Mouse (Mus musculus) stomach, embryonic 14.5 days (tissue): ENCODE data around the gene Cit. TPM values are rescaled to one million over a fixed set of nuclear protein-coding genes. Genes with fewer than 3 reads are reported as not detected.
A peak's percentile ranks its signal among the peaks of the same experiment; 100 is the strongest.

Experiments
- ATAC-seq: fragments of 200-750 bp; cut with Nextera tagmentation; 2 replicates; pipeline ENCODE4 v1.8.0; 2017; ENCODE audit warnings: low read depth, moderate TSS enrichment; ENCODE audit not compliant: insufficient number of reproducible peaks, insufficient read depth, low FRiP score
- H3K27ac ChIP-seq: fragments of 300-500 bp; sonication (generic); 2 replicates; pipeline ENCODE4 v1.5.1; 2014; ENCODE audit warnings: mild to moderate bottlenecking, low read length, moderate library complexity, mixed read lengths
- H3K27me3 ChIP-seq: fragments of 300-500 bp; sonication (generic); 2 replicates; pipeline ENCODE4 v1.6.1; 2014; ENCODE audit warnings: low read length, control low read depth, mixed read lengths; ENCODE audit not compliant: control insufficient read depth, insufficient read depth
- H3K36me3 ChIP-seq: fragments of 300-500 bp; sonication (generic); 2 replicates; pipeline ENCODE4 v1.6.1; 2014; ENCODE audit warnings: mild to moderate bottlenecking, control low read depth, low read length, moderate library complexity, mixed read lengths; ENCODE audit not compliant: control insufficient read depth, insufficient read depth
- H3K4me1 ChIP-seq: fragments of 300-500 bp; sonication (generic); 2 replicates; pipeline ENCODE4 v1.6.1; 2014; ENCODE audit warnings: low read length, control low read depth, mixed read lengths; ENCODE audit not compliant: control insufficient read depth, insufficient read depth
- H3K4me2 ChIP-seq: fragments of 300-500 bp; sonication (generic); replicated peaks from 2 replicates; pipeline ENCODE4 v1.6.1; 2014; ENCODE audit warnings: low read depth, low read length, control low read depth
- H3K4me3 ChIP-seq: fragments of 300-500 bp; sonication (generic); 2 replicates; pipeline ENCODE4 v1.5.1; 2014; ENCODE audit warnings: low read depth, low read length, control low read depth
- H3K9ac ChIP-seq: fragments of 300-500 bp; sonication (generic); replicated peaks from 2 replicates; pipeline ENCODE4 v1.6.1; 2014; ENCODE audit warnings: low read depth, mild to moderate bottlenecking, control low read depth, low read length, moderate library complexity, mixed read lengths
- H3K9me3 ChIP-seq: fragments of 300-500 bp; sonication (generic); 2 replicates; pipeline ENCODE4 v1.6.1; 2016; ENCODE audit warnings: low read depth, low read length, control low read depth; ENCODE audit not compliant: control insufficient read depth
- WGBS: fragments of 180-500 bp; shearing (Covaris S2); extraction: QIAGEN DNeasy Blood & Tissue Kit; methylation state at CpG from one replicate; pipeline ENCODE4 v1.1.7; 2014; 5-methylcytosine and 5-hydroxymethylcytosine counted together
- polyA plus RNA-seq: library from polyadenylated mRNA; unstranded; fragments of >200 nt; fragmentation: Nextera tagmentation; extraction: Ambion mirVana; gene quantifications from 2 replicates; pipeline ENCODE4 v1.2.1, GENCODE M21; 2014

Gene Cit
- polyA plus RNA-seq, 1 experiment from 2014 or later = 29.7 TPM

DNA sequence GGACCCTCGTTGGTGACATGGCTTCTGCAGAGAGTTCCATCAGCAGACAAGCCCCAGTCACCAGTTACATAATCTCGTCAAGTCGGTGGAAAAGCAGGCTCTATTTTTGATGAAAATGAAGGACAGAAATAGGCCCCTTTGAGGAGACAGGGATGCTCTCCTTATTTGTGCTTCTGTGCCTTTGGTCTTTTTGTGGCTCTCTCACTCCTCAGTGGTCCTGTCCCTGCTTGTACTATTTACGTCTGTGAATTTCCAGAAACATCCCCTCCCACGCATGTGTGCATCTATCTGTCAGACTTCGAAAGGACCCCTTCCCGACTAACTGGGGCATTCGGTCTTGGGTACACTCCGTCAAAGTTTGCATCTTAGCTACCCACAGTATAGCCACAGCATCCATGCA, 116.7 kb downstream of the Cit start:
- H3K36me3 ChIP-seq = peaks cover 3% of the 10 kb centered on the region; the same call in 1 of the 2 replicates

DNA sequence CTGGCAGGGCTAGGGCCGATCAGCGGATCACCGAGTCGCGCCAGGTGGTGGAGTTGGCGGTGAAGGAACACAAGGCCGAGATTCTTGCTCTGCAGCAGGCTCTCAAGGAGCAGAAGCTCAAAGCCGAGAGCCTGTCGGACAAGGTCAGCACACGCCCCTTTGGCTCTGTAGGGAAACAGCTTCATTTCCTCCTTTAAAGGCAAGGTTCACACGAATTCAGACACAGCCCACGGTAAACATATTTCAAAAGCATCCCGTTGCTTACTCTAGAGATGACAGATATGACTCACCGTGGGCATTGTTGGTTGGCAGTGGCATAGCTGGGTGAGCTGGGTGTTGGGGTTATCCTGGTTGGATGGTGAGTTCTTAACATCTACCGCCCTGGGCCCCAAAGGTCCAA, 126.2 kb downstream of the Cit start:
- Histone ChIP-seq H3K27ac (peak overlapping the region; percentile 57; the same call in 1 of the 2 replicates), H3K9ac (no peak overlapping the region), H3K4me2 (no peak overlapping the region), H3K9me3 (no peaks in the 10 kb centered on the region), H3K4me3 (no peak overlapping the region), H3K27me3 (no peaks in the 10 kb centered on the region), H3K36me3 (peaks cover 6% of the 10 kb centered on the region), H3K4me1 (no peaks in the 10 kb centered on the region)
- WGBS = 69% methylated on average over 15 of the region's 15 CpGs
- ATAC-seq = peak; percentile 84

More for the DNA sequence above, 116.7 kb downstream of the Cit start:
- H3K27me3 ChIP-seq = no peaks in the 10 kb centered on the region
- ATAC-seq = no peak
- no peak overlapping the region for H3K9ac ChIP-seq
- no peak overlapping the region for H3K4me3 ChIP-seq
- 88% methylated on average over 9 of the region's 9 CpGs for WGBS
- no peaks in the 10 kb centered on the region for H3K4me1 ChIP-seq
- no peaks in the 10 kb centered on the region for H3K9me3 ChIP-seq
- no peak overlapping the region for H3K27ac ChIP-seq
- no peak overlapping the region for H3K4me2 ChIP-seq

DNA sequence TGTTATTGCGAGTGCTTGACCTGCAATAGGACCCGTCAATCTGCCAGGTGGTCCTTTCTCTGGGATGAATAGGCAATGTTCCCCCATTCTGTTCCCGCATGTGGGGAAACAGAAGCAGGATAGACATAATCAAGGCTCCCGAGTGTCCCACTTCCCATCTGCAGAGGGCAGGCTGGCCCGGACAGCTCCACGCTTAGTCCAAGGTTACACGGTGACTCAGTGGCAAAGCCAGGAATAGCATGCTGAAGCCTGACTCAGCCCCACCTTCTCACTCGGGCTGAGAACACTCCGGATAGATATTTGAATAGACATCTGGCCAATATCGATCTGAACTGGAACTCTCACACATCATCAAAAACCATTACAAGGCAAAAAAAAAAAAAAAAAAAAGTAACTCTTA, 130.6 kb downstream of the Cit start:
- no peak overlapping the region for H3K4me2 ChIP-seq
- WGBS = 86% methylated on average over 10 of the region's 10 CpGs
- H3K9ac ChIP-seq = no peak overlapping the region
- H3K27ac ChIP-seq = no peak overlapping the region
- no peaks in the 10 kb centered on the region for H3K4me1 ChIP-seq
- no peak for ATAC-seq
- H3K9me3 ChIP-seq = no peaks in the 10 kb centered on the region
- no peak overlapping the region for H3K4me3 ChIP-seq
- H3K36me3 ChIP-seq = no peaks in the 10 kb centered on the region; the same call in 1 of the 2 replicates
- H3K27me3 ChIP-seq = no peaks in the 10 kb centered on the region

DNA sequence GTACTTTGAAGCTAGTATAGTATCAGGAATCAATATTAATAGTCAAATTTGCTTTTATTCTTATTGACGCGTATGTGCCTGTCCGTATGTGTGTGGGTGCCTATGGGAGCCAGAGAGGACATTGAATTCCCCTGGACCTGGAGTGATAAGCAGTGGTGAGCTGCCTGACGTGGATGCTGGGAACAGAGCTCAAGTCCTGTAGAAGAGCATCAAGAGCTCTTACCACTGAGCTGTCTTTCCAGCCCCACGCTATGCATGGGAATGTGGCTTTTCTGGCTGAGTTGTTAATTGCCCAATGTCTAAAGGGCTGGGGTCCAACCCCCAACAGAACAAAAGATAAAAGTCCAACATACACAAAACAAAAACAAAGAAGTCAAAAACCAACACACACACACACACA, 131.4 kb downstream of the Cit start:
- H3K4me2 ChIP-seq = no peak overlapping the region
- H3K36me3 ChIP-seq = no peaks in the 10 kb centered on the region; the same call in 1 of the 2 replicates
- no peaks in the 10 kb centered on the region for H3K4me1 ChIP-seq
- no peak overlapping the region for H3K4me3 ChIP-seq
- H3K9ac ChIP-seq = no peak overlapping the region
- H3K27ac ChIP-seq = no peak overlapping the region
- ATAC-seq = no peak
- 95% methylated on average over 5 of the region's 5 CpGs for WGBS
- no peaks in the 10 kb centered on the region for H3K27me3 ChIP-seq
- H3K9me3 ChIP-seq = no peaks in the 10 kb centered on the region

DNA sequence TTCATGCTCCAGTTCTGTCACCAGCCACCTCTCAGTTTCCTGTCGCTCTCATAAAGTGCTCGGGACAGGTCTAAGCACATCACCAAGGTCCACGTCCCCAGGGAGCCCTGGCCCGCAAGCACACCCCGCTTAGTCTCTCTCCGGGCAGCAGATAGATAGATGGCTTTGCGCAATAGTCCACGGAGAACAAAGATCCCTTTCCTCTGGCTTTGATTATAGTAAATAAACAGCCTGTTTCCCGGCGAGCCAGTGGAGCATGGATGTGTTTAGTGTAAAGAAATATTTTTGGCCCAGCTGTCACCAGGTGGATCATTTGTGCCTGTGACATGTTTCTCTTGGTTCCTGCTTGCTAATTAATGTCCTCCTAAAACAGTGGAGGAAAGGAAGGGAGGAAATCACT, 132.2 kb downstream of the Cit start:
- WGBS = 50% methylated on average over 10 of the region's 10 CpGs
- H3K9me3 ChIP-seq = no peaks in the 10 kb centered on the region
- no peak overlapping the region for H3K4me3 ChIP-seq
- no peaks in the 10 kb centered on the region for H3K4me1 ChIP-seq
- no peak overlapping the region for H3K9ac ChIP-seq
- no peak overlapping the region for H3K4me2 ChIP-seq
- no peaks in the 10 kb centered on the region; the same call in none of the 2 replicates for H3K36me3 ChIP-seq
- no peaks in the 10 kb centered on the region for H3K27me3 ChIP-seq
- H3K27ac ChIP-seq = peak overlapping the region; percentile 66; the same call in 1 of the 2 replicates
- ATAC-seq = no peak

DNA sequence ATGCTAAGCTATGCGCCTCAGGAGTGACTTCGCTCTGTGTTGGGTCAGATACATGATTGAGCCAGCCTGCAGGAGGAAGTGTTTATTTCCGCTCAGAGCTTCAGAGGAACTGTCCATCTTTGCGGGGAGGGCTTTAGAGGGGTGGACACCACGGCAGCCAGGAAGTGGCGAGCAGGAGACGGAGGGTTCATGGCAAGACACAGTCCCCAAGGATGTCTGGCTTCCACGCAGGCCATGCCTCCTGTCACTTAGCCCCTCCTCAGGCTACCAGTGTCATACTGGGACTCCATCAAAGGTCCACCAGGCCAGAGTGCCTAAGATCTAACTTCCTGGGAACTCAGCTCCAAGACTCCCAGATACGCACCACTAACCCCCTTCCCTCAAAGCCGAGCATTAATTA, 132.7 kb downstream of the Cit start:
- H3K4me3 ChIP-seq = no peak overlapping the region
- 58% methylated on average over 10 of the region's 10 CpGs for WGBS

DNA sequence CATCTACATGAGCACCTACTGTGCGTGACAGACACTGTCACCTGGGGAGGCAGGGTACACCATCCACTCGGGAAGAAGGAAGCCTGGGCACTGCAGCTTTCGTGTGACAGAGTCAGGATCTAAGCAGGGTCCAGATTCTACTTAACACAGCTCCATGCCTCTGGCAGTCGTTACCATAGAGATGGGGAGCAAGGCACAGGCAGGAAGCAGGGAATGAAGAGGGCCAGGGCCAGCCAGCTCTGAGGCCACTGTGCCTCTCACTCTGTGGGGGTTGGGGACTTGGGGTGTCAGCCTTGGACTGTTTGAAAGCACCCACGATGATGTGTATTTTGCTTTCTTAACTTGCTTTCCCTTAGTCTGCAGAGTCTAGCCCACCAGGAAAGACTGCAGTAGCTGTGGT, 133.2 kb downstream of the Cit start:
- Histone ChIP-seq H3K9me3 (no peaks in the 10 kb centered on the region), H3K27me3 (no peaks in the 10 kb centered on the region), H3K4me3 (no peak overlapping the region), H3K9ac (no peak overlapping the region), H3K27ac (peak overlapping the region; percentile 66; the same call in 1 of the 2 replicates), H3K36me3 (no peaks in the 10 kb centered on the region; the same call in none of the 2 replicates), H3K4me1 (no peaks in the 10 kb centered on the region), H3K4me2 (no peak overlapping the region)
- 71% methylated on average over 5 of the region's 5 CpGs for WGBS
- no peak for ATAC-seq

More for the DNA sequence above, 132.7 kb downstream of the Cit start:
- no peaks in the 10 kb centered on the region for H3K4me1 ChIP-seq
- H3K9me3 ChIP-seq = no peaks in the 10 kb centered on the region
- ATAC-seq = 0 out of 2 replicates have a peak, but pooled peaks have one; percentile 14
- no peak overlapping the region for H3K4me2 ChIP-seq
- H3K27ac ChIP-seq = peak overlapping the region; percentile 66; the same call in 1 of the 2 replicates
- H3K9ac ChIP-seq = no peak overlapping the region
- no peaks in the 10 kb centered on the region for H3K27me3 ChIP-seq
- no peaks in the 10 kb centered on the region; the same call in none of the 2 replicates for H3K36me3 ChIP-seq

DNA sequence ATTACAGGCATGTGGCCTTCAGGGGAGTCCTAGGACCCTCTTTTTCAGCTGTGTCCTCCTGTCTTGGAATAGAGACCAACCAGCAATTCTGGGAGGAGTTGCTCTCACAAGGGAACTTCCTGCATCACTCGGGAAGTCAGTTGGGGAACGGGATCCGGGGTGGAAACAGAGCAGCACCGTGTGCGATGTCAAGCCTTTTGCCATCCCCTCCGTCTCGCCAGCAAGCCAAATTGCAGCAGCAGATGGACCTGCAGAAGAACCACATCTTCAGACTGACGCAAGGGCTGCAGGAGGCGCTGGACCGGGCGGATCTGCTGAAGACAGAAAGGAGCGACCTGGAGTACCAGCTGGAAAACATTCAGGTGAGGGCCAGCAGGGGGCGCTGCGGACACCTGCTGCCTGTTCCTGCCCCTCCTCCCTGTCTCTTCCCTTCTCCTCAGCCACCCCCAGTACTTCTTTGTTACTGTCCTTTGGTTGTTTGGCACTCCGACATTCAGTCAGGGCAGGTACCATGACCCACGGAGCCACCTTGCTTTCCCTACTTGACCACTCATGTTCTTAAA, 134.1 kb downstream of the Cit start:
- Histone ChIP-seq H3K4me1 (no peaks in the 10 kb centered on the region), H3K36me3 (no peaks in the 10 kb centered on the region; the same call in none of the 2 replicates), H3K27me3 (no peaks in the 10 kb centered on the region), H3K27ac (no peak overlapping the region), H3K9me3 (no peaks in the 10 kb centered on the region), H3K4me3 (no peak overlapping the region), H3K4me2 (no peak overlapping the region), H3K9ac (no peak overlapping the region)
- no peak for ATAC-seq
- WGBS = 64% methylated on average over 16 of the region's 16 CpGs

- Histone ChIP-seq H3K27ac (peak overlapping the region; percentile 21; the same call in 1 of the 2 replicates), H3K27me3 (no peaks in the 10 kb centered on the region), H3K9me3 (no peaks in the 10 kb centered on the region), H3K9ac (no peak overlapping the region), H3K4me3 (no peak overlapping the region), H3K4me1 (no peaks in the 10 kb centered on the region), H3K4me2 (no peak overlapping the region), H3K36me3 (no peaks in the 10 kb centered on the region; the same call in none of the 2 replicates)
- WGBS = 94% methylated on average over 9 of the region's 9 CpGs
- no peak for ATAC-seq
Measured at GRCm38 (mm10) chr5:115980537-115980936, 135.5 kb downstream of the Cit start.
